10 mouse cellular contexts compared by ENCODE assay signal in genomic region chr9:64138896-64139295, GRCm38 (mm10). TPM values are rescaled to one million over a fixed set of nuclear protein-coding genes. Genes with fewer than 3 reads are reported as not detected.
DNase-seq lines count a peak whose midpoint lies in the region; ATAC-seq lines count a peak whose summit lies in the region.
"Not testable (repeated sequence)": the region's sequence is repeated elsewhere in the genome, so short reads cannot be mapped to it uniquely, and the experiment has no call there.
"Had no signal": no experiment of that assay in that cellular context is flagged by ENCODE, and none has a peak within 500 bp of the region (broad histone marks: within the 10 kb centered on the region; RNA-seq: fewer than 3 reads in every experiment).

No protein-coding gene starts in this region.

- not testable (repeated sequence) for H3K36me3 ChIP-seq in midbrain, embryonic 16.5 days (ENCODE audit: control insufficient read depth, insufficient read depth, low read length)

- DNase-seq in 3T3-L1 (ENCODE audit: low read depth, low spot score), result peak; percentile 67
- peak; percentile 68 for DNase-seq in T-cell, adult 2 months (ENCODE audit: low spot score)
- DNase-seq in cerebellum, postnatal 10 days, result peak; percentile 69 to 70
- DNase-seq in gastrocnemius, postnatal 10 days, result peak; percentile 60
- DNase-seq in kidney, adult 8-10 months, result peak; percentile 28 to 67
- peak; percentile 52 to 59 for DNase-seq in left cerebral cortex, postnatal 25 days (ENCODE audit: low spot score in 2 of 2)
- DNase-seq in spleen, postnatal 10 days (ENCODE audit: low spot score in 2 of 2), result peak; percentile 49 to 70

- H3K4me3 ChIP-seq in midbrain, embryonic 16.5 days (ENCODE audit: low read depth, low read length), result not testable (repeated sequence)

- H3K9me3 ChIP-seq in midbrain, embryonic 16.5 days (replicated peaks; ENCODE audit: control insufficient read depth, low read length, poor library complexity, severe bottlenecking), result not testable (repeated sequence)

- not testable (repeated sequence) for H3K27ac ChIP-seq in midbrain, embryonic 16.5 days (ENCODE audit: low read length)

- 6% methylated on average over 6 of the region's 6 CpGs for WGBS in midbrain, embryonic 16.5 days

- not testable (repeated sequence) for H3K27me3 ChIP-seq in midbrain, embryonic 16.5 days (ENCODE audit: control insufficient read depth, insufficient read depth, low read depth, low read length)

- intact Hi-C loops in left cerebral cortex, postnatal 25 days (cut with DNase I), result loop anchor here (2.0 kb wide), 1 partner anchor 134 kb away; no protein-coding TSS in a partner anchor

- not testable (repeated sequence) for ATAC-seq in midbrain, embryonic 16.5 days

- H3K9ac ChIP-seq in midbrain, embryonic 16.5 days (ENCODE audit: low read depth, low read length), result not testable (repeated sequence)

- H3K4me2 ChIP-seq in midbrain, embryonic 16.5 days (ENCODE audit: low read length), result 0 out of 2 replicates have a peak overlapping the region, but pooled peaks have one; percentile 19

- H3K4me1 ChIP-seq in midbrain, embryonic 16.5 days (ENCODE audit: control insufficient read depth, insufficient read depth, low read length), result not testable (repeated sequence)

RNA-seq across cellular contexts. Expression of gene Lctl, which starts 21.9 kb away (rescaled TPM):
- total RNA-seq in gastrocnemius, postnatal 10 days (2021), result under 1 TPM; 0.66 to 0.68 TPM
- not detected for total RNA-seq in left cerebral cortex, postnatal 25 days (2021)
- polyA plus RNA-seq in midbrain, embryonic 16.5 days (2015; fragmentation: Nextera tagmentation; extraction: Ambion mirVana), result not detected in 2 replicates
- total RNA-seq: left cerebral cortex, postnatal 36 days had no signal
- polyA plus RNA-seq: heart, embryonic 12.5 days had no signal

RNA-seq across cellular contexts. Expression of gene Zwilch, which starts 34.0 kb away (rescaled TPM):
- total RNA-seq in gastrocnemius, postnatal 10 days (2021), result 1 to 10 TPM; 3.1 to 5.3 TPM
- 1 to 10 TPM; 2.5 to 4.6 TPM for total RNA-seq in left cerebral cortex, postnatal 25 days (2021)
- 4.5 and 5.1 TPM in 2 replicates for polyA plus RNA-seq in midbrain, embryonic 16.5 days (2015; fragmentation: Nextera tagmentation; extraction: Ambion mirVana)

RNA-seq across cellular contexts. Expression of gene Rpl4, which starts 34.3 kb away (rescaled TPM):
- total RNA-seq in gastrocnemius, postnatal 10 days (2021), result 100 to 1,000 TPM; 811 to 822 TPM
- 100 to 1,000 TPM; 485 to 487 TPM for total RNA-seq in left cerebral cortex, postnatal 25 days (2021)
- 564 and 570 TPM in 2 replicates for polyA plus RNA-seq in midbrain, embryonic 16.5 days (2015; fragmentation: Nextera tagmentation; extraction: Ambion mirVana)

RNA-seq across cellular contexts. Expression of gene Snapc5, which starts 40.2 kb away (rescaled TPM):
- 10 to 100 TPM; 17.4 to 17.5 TPM for total RNA-seq in gastrocnemius, postnatal 10 days (2021)
- 10 to 100 TPM; 21.5 to 22.7 TPM for total RNA-seq in left cerebral cortex, postnatal 25 days (2021)
- polyA plus RNA-seq in midbrain, embryonic 16.5 days (2015; fragmentation: Nextera tagmentation; extraction: Ambion mirVana), result 28.3 and 30.8 TPM in 2 replicates
